Mouse (Mus musculus) embryonic facial prominence, embryonic 14.5 days (tissue): ENCODE results near the gene Diaph3. TPM values are rescaled to one million over a fixed set of nuclear protein-coding genes. Genes with fewer than 3 reads are reported as not detected.
A peak's percentile ranks its signal among the peaks of the same experiment; 100 is the strongest.

Experiments
- ATAC-seq: fragments of 200-750 bp; cut with Nextera tagmentation; 2 replicates; pipeline ENCODE4 v1.8.0; 2017; ENCODE audit warnings: low read depth, moderate number of reproducible peaks, moderate TSS enrichment
- DNase-seq: peaks from one replicate; pipeline ENCODE4 v3.0.0-alpha.2; 2015; ENCODE audit warnings: low spot score
- H3K27ac ChIP-seq: fragments of 300-500 bp; sonication (generic); replicated peaks from 2 replicates; pipeline ENCODE4 v1.5.1; 2014; ENCODE audit warnings: low read depth, mild to moderate bottlenecking, low read length, moderate library complexity
- H3K27me3 ChIP-seq: fragments of 300-500 bp; sonication (generic); replicated peaks from 2 replicates; pipeline ENCODE4 v1.6.1; 2014; ENCODE audit warnings: low read length; ENCODE audit not compliant: control insufficient read depth, insufficient read depth
- H3K36me3 ChIP-seq: fragments of 300-500 bp; sonication (generic); 2 replicates; pipeline ENCODE4 v1.6.1; 2014; ENCODE audit warnings: low read length, mixed read lengths; ENCODE audit not compliant: control insufficient read depth, insufficient read depth
- H3K4me1 ChIP-seq: fragments of 300-500 bp; sonication (generic); 2 replicates; pipeline ENCODE4 v1.6.1; 2014; ENCODE audit warnings: antibody characterized with exemption, low read length; ENCODE audit not compliant: control insufficient read depth, insufficient read depth
- H3K4me2 ChIP-seq: fragments of 300-500 bp; sonication (generic); 2 replicates; pipeline ENCODE4 v1.6.1; 2014; ENCODE audit warnings: low read depth, mild to moderate bottlenecking, low read length, moderate library complexity, mixed read lengths
- H3K4me3 ChIP-seq: fragments of 300-500 bp; sonication (generic); 2 replicates; pipeline ENCODE4 v1.5.1; 2014; ENCODE audit warnings: low read depth, mild to moderate bottlenecking, low read length
- H3K9ac ChIP-seq: fragments of 300-500 bp; sonication (generic); 2 replicates; pipeline ENCODE4 v1.6.1; 2014; ENCODE audit warnings: low read depth, mild to moderate bottlenecking, low read length, moderate library complexity, mixed read lengths
- H3K9me3 ChIP-seq: fragments of 300-500 bp; sonication (generic); 2 replicates; pipeline ENCODE4 v1.6.1; 2016; ENCODE audit warnings: low read length; ENCODE audit not compliant: control insufficient read depth
- WGBS: fragments of 180-500 bp; shearing (Covaris S2); extraction: QIAGEN DNeasy Blood & Tissue Kit; methylation state at CpG from one replicate; pipeline ENCODE4 v1.1.7; 2014; 5-methylcytosine and 5-hydroxymethylcytosine counted together
- polyA plus RNA-seq: library from polyadenylated mRNA; unstranded; fragments of >200 nt; fragmentation: Nextera tagmentation; extraction: Ambion mirVana; gene quantifications from 2 replicates; pipeline ENCODE4 v1.2.1, GENCODE M21; 2014

Gene Diaph3
- polyA plus RNA-seq, 1 experiment from 2014 or later, result 9.5 TPM

DNA sequence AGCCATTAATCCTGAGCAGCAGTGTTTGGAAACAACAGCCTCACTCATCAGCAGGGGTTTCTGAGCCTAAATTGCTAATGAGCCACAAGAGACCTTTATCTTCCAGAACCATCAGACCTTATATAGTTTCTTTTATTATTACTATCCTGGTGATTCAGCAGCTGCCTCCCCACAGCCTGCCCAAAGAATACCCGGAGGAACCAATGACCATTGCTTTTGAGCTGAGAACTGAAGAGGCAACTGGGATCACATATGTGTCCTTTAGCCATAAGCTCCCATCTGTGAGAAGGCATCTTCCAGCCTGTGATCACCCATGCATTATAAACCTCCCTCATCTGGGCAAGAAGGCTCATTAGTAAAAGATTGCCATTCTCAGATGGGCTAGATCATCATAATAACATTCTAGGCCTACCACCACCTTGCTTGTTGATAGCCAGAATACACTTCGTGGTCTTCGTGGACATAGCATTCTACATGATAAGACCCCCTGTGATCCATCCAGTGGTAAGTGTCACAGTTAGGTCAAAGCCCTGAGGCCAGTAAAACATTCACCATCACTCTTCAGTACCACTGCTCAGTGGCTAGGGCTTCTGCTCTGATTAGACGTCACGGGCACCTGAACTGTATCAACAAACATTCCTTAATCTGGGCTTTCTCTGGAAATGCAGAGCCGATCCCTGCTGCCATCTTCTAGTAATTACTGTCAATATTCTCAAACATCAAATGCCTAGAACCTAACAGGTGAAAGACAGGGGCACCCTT is 352.0 kb downstream of the Diaph3 start:
- no peak overlapping the region for H3K4me3 ChIP-seq
- no peak overlapping the region for H3K27ac ChIP-seq
- H3K4me2 ChIP-seq, result no peak overlapping the region
- no peak overlapping the region for H3K9ac ChIP-seq
- H3K4me1 ChIP-seq, result no peaks in the 10 kb centered on the region
- no peaks in the 10 kb centered on the region for H3K36me3 ChIP-seq
- 73% methylated on average over 6 of the region's 6 CpGs for WGBS
- no peaks in the 10 kb centered on the region for H3K9me3 ChIP-seq
- DNase-seq (no peak), ATAC-seq (no peak)
- H3K27me3 ChIP-seq, result no peaks in the 10 kb centered on the region

DNA sequence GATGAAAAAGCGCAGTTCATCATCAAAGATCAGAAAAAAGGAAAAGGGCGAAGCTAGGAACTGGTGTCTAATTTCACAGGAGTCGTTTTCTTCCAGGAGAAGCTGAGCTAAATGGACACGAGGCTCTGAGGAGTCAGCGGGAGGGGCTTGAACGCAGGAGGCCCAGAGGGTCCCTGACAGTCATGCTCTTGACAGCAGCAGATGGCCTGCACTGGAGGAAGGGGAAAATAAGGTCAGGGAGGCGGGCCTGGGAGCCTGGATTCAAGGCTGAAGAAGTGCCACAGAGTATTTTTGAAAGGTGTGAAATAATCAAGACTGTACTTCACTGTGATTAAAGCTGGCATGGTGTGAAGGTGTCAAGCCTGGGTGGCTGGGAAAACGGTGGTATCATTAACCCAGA is 354.2 kb downstream of the Diaph3 start:
- peak; percentile 69 for DNase-seq
- WGBS, result 14% methylated on average over 8 of the region's 8 CpGs
- Histone ChIP-seq H3K9me3 (no peaks in the 10 kb centered on the region), H3K4me2 (no peak overlapping the region), H3K4me1 (no peaks in the 10 kb centered on the region), H3K27ac (no peak overlapping the region), H3K4me3 (no peak overlapping the region), H3K9ac (no peak overlapping the region), H3K27me3 (no peaks in the 10 kb centered on the region), H3K36me3 (no peaks in the 10 kb centered on the region)
- ATAC-seq, result peak; percentile 75

GRCm38 (mm10) chr14:86781553-86782273 is 359.3 kb downstream of the Diaph3 start:
- no peaks in the 10 kb centered on the region for H3K36me3 ChIP-seq
- no peak overlapping the region for H3K4me3 ChIP-seq
- WGBS, result 63% methylated on average over 6 of the region's 6 CpGs
- no peaks in the 10 kb centered on the region for H3K4me1 ChIP-seq
- H3K4me2 ChIP-seq, result no peak overlapping the region
- no peak overlapping the region for H3K27ac ChIP-seq
- no peaks in the 10 kb centered on the region for H3K27me3 ChIP-seq
- ATAC-seq (no peak), DNase-seq (peak; percentile 68)
- no peak overlapping the region for H3K9ac ChIP-seq
- H3K9me3 ChIP-seq, result no peaks in the 10 kb centered on the region

DNA sequence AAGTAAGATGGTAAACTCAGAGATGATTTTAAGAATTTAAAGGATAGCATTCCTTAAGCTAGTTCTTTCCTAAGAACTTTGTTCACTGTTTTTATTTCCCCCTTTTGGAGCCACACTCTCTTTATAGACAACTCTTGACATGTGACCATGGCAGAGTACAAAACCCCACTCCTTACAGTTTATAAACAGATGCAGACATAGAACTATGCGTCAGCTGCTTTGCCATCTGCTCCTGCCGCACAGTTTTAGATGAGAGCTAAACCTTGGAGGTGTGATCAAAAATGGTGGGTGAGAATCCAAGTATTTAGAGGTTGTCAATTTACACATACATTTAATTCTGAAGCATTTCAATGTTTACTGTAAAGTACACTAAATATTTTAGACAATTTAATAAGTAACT is 367.7 kb downstream of the Diaph3 start:
- H3K4me3 ChIP-seq, result no peak overlapping the region
- no peaks in the 10 kb centered on the region for H3K9me3 ChIP-seq
- no peak overlapping the region for H3K27ac ChIP-seq
- DNase-seq (no peak), ATAC-seq (no peak)
- no peak overlapping the region for H3K4me2 ChIP-seq
- H3K36me3 ChIP-seq, result no peaks in the 10 kb centered on the region
- WGBS, result 60% methylated on average over 2 of the region's 2 CpGs
- no peaks in the 10 kb centered on the region for H3K27me3 ChIP-seq
- no peak overlapping the region for H3K9ac ChIP-seq
- H3K4me1 ChIP-seq, result no peaks in the 10 kb centered on the region

- H3K9ac ChIP-seq, result no peak overlapping the region
- ATAC-seq (no peak), DNase-seq (no peak)
- no peaks in the 10 kb centered on the region for H3K4me1 ChIP-seq
- H3K36me3 ChIP-seq, result no peaks in the 10 kb centered on the region
- H3K4me2 ChIP-seq, result no peak overlapping the region
- 69% methylated on average over 14 of the region's 14 CpGs for WGBS
- no peak overlapping the region for H3K4me3 ChIP-seq
- H3K27me3 ChIP-seq, result no peaks in the 10 kb centered on the region
- no peaks in the 10 kb centered on the region for H3K9me3 ChIP-seq
- H3K27ac ChIP-seq, result no peak overlapping the region
Observed at GRCm38 (mm10) chr14:86772176-86773150, 368.6 kb downstream of the Diaph3 start.

GRCm38 (mm10) chr14:86764286-86764685 is 376.7 kb downstream of the Diaph3 start:
- no peak for ATAC-seq
- H3K4me2 ChIP-seq, result no peak overlapping the region

DNA sequence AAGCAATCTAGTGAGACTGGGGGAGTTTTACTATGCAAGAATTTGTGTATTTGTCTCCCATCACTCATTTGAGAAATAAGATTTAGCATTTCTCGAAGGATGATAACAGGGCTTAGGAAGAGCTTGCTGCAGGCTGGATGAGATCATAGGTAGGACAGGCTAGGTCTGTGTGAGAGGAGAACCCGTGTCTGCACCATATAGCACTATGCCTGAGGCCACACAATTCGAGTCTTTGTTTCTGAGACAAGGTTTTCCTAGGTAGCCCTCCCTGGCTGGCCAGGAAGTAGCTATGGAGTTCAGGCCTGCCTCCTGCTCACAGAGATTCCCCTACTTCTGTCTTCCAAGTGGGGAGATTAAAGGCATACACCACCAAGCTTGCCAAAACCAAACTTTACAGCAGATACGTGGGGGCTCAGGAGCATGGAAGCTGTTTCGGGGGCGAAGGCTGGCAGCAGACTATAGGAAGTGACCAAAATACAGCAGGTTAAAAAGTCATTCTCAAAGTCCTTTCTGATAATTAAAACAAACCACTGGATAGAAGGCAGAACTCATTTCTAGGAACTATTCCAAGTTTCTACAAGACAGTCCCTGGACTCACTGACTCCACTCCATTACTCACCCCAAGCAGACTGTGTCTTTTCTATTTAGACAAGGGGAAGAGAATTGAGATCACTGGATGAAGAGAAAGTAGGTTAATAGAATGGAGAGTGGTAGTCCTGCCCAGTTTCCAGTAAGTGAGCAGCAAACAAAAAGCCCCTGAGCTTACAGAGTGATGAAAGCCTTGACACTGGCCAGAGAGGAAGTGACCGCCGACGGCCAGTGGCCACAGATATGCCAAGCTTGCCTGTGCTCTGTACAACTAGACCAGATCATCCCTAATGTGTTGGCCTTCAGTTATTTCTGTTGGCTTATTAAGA is 383.2 kb downstream of the Diaph3 start:
- H3K9ac ChIP-seq, result no peak overlapping the region
- H3K27ac ChIP-seq, result peak overlapping the region; percentile 8; the same call in 1 of the 2 replicates
- ATAC-seq (no peak; the same call in 1 of the 2 replicates), DNase-seq (no peak)
- no peak overlapping the region for H3K4me2 ChIP-seq
- no peak overlapping the region for H3K4me3 ChIP-seq
- peaks cover 8% of the 10 kb centered on the region for H3K4me1 ChIP-seq
- whole genome bisulfite sequencing, result 60% methylated on average over 9 of the region's 9 CpGs
- no peaks in the 10 kb centered on the region for H3K9me3 ChIP-seq
- no peaks in the 10 kb centered on the region for H3K36me3 ChIP-seq
- H3K27me3 ChIP-seq, result no peaks in the 10 kb centered on the region

More at GRCm38 (mm10) chr14:86764286-86764685, 376.7 kb downstream of the Diaph3 start:
- 80% methylated on average over 2 of the region's 2 CpGs for WGBS
- no peak for DNase-seq
- Histone ChIP-seq H3K4me1 (no peaks in the 10 kb centered on the region), H3K27ac (no peak overlapping the region), H3K4me3 (no peak overlapping the region), H3K9ac (no peak overlapping the region), H3K9me3 (no peaks in the 10 kb centered on the region), H3K36me3 (no peaks in the 10 kb centered on the region), H3K27me3 (no peaks in the 10 kb centered on the region)
